Mouse (Mus musculus) adrenal gland, adult (tissue): ENCODE data around the gene Kif17.
"Not testable (repeated sequence)": the region's sequence is repeated elsewhere in the genome, so short reads cannot be mapped to it uniquely, and the experiment has no call there.

Source experiments
- DNase-seq, 2 experiments: peaks; one replicate each; pipeline ENCODE4 v3.0.0; 2022 to 2023; ENCODE audit warnings: low spot score in 1 of 2; ENCODE audit not compliant: inconsistent age in 2 of 2

Gene Kif17

DNA sequence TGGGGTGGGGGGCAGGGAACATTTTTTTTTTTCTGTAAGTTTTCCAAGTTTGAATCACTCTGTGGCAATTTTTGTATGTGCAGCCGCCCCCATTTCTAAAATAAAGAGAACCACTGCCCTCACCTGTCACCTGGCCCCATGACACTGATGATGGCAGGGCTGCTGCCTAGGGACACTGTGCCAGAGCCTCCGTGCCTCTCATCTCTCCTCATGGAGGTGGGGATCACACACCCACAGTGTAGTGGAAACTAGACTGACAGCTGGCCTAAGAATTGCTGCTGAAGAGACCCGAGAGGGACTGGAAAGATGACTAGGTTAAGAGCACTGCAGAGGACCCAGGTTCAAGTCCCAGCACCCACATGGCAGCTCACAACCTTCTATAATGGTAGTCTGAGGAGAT is 61.9 kb downstream of the Kif17 start:
- no peak for DNase-seq

DNA sequence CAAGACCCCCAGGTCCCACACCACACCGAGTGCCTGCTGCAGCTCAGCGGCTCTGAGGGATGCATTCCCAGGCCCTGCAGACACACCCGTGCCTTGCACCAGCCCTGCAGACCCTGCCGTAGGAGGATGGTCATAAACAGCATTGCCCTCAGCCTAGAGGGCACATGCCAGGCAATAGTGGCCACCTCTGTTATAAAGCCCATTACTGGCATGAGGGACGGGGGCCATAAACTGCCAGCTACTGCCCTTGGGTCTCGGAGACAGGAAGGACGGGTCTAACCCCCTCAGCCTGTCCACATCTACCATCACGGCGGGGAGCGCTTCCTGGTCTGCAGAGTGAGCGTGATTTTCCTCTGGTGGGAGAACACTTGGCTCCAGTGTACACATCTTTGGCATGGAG is 62.8 kb downstream of the Kif17 start:
- peak in 1 of 2 experiments; percentile 8 for DNase-seq

DNA sequence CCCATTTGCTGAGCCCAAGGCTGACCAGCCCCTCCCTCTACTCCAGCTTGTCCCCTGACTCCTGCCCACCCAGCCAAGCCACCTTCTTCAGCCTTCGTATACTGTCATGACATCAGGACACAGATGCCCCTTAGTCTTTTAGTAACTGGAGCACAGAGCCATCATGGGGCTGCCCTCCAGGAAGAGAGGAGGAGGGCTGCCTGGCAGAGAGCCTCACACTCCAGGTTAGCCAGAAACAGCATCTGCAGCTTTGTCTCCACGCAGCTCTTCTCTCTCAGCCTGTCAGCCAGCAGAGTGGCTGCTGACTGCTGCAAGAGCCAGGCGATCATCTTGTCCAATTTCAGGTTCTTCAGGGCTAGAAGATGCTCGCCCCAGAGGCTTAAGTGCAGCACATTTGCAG is 63.6 kb downstream of the Kif17 start:
- no peak for DNase-seq

DNA sequence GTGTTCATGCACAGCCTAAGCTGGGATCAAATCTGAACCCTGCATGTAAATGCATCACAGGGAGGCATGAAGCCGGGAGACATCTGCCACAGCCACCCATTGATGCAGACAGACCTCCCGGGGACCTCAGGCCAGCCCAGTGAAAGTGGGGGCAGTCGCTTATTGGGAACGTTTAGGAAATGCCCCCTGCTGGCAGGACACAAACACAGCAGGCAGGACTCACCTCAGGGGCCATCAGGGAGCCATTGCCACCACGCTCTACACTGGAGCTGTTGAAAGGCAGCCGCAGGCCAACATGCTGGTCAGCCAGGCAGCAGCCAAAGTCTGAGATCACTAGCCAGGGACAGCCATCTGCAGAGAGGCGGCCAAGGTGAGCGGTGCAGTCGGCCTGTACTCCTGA is 65.5 kb downstream of the Kif17 start:
- peak in 1 of 2 experiments; percentile 67 for DNase-seq

DNA sequence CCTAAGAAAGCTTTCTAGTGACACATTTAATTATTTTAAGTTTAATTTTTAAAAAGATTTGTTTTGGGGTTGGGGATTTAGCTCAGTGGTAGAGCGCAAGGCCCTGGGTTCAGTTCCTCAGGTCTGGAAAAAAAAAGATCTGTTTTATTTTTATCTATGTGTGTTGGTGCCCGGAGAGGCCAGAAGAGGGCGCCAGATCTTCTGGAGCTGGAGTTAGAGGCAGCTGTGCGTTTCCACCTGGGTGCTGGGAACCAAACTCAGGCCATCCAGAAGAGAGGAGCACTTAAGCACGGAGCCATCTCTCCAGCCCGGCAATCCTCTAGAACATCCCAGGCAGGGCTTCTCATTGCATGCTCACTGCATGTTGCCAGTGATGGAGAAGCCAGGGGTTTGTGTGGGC is 66.1 kb downstream of the Kif17 start:
- DNase-seq = no peak

DNA sequence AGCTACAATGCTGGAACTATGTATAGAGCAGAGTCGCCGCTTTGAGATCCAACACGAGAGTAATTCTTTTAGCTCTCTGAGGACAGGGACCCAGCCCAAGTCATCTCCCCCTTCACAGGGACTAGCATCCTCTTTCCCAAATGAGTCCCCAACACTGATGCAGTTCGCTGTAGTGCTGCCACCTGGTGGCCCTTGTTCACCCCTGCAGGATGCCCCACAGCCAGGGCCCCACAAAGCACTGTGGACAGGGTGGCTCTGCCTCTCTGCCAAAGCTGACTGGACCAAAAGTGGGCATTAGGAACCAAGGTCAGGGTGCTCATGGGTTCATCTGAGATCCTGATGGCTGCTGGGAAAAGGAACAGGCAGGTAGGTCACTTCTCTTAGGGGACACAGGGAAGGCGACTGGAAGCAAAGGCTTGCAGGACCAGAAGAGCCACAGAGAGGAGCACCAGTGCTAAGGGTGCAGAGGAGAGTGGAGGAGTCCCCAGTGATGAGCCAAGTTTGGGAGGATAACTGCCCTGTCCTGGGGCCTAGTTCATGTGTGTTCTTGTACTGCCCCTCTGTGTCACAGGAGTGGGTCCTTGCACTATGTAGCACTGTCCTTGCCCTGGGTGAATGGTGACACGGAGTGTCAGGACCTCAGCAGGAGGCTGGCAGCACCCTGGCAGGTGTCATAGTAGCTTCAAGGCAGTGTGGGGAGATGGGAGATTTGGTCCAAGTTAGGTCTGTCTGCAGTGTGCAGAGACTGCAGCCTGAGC is 68.5 kb downstream of the Kif17 start:
- DNase-seq = peak; percentile 45 to 82

DNA sequence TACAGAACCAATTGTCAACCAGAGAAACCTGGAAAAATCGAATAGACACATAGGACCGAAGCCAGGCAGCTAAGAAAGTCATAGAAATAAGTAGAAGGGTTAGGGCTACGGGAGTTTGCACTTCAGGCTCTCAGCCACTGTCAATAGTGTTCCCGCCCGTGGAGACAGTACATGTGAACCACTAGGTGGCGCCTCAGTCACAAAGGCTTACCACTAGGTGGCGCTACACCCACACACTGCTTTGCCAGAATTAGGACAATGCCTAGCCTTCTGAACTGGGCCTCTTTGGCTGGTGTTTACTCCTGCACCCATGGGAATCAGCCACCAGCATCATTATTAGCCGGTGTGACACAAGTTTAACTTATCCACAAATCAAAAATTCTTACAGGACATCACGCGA is 69.3 kb downstream of the Kif17 start:
- DNase-seq = peak; percentile 83 to 96

DNA sequence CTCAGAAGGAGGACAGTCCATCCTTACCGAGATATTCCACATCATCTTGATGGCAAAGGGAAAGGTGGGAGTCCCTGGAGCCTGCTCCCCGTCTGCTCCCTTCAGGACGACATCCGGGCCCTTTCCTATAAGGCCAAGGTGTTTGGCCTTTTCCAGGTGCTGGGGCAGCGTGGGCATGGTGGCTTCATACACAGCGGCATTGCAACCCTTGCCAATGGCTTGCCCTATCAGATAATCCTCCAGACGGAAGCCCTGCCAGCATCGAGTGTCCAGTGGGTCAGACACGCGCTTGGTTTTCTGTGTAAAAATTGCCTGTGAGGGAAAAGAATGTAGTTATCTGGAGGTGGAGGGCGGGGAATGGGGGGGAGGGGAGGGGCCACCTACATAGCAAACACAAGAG is 70.5 kb downstream of the Kif17 start:
- DNase-seq = no peak

DNA sequence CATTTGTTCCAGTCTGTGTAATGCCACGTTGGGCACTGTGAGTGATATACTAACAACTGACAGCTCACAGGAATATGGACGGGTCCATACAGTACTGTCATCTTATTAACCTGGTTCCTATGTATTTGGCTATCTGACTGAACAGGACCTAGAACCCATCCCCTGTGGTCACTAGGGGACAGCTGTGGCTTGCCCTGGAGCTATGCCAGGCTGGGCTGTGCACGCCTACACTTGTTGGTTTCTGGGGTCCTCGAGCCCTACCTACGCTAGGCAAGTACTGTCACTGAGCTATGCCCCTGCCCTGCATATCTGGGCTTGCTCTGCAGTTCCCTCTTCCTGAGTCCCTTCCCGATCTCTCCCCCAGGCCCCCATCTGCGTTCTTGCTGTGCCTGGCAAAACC is 71.3 kb downstream of the Kif17 start:
- no peak for DNase-seq

DNA sequence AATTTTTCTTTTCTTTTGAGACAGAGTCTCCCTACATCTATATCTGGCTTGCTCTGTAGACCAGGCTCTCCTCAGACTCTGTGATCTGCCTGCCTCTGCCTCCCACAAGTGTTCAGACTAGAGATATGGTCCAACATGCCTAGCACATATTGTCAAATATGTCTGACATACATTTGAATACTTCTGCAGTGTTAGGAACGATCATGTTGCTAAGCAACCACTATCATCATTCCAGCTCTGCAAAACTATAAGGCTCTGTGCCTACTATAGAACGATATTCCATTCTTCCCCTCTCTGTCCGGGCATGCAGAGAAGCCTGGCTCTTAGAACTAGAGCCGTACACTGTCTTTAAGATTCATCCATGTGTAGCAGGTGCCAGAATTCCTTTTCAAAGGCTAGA is 72.5 kb downstream of the Kif17 start:
- no peak for DNase-seq

DNA sequence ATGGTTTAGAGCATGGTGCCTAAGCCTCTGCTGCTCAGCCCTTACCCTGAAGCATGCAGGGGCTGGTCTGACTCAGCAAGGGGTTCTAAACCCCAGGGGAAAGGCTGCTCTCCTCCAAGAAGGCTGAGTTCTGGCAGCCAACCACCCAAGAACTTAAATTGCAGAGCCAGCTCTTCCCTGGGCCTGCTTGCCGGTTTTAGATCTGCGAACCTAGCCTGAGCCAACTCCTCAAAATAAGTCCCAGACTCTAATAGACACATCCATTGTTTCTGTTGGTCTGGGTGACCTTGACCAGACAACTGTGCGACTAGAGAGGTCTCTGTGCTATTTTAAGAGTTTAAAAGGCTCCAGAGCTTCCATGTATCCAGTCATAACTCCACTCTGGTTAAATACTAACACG is 73.5 kb downstream of the Kif17 start:
- DNase-seq = peak in 1 of 2 experiments; percentile 56

DNA sequence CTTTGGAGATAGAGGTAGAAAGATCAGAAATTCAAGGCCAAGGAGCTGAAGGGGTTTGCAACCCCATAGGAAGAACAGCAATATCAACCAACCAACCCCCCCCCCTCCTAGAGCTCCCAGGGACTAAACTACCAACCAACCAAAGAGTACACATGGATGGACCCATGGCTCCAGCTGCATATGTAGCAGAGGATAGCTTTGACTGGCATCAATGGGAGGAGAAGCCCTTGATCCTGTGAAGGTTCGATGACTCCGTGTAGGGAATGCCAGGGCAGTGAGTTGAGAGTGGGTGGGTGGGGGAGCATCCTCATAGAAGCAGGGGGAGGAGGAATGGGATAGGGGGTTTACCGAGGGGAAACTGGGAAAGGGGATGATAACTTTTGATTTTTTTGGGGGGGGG is 74.2 kb downstream of the Kif17 start:
- DNase-seq = no peak

DNA sequence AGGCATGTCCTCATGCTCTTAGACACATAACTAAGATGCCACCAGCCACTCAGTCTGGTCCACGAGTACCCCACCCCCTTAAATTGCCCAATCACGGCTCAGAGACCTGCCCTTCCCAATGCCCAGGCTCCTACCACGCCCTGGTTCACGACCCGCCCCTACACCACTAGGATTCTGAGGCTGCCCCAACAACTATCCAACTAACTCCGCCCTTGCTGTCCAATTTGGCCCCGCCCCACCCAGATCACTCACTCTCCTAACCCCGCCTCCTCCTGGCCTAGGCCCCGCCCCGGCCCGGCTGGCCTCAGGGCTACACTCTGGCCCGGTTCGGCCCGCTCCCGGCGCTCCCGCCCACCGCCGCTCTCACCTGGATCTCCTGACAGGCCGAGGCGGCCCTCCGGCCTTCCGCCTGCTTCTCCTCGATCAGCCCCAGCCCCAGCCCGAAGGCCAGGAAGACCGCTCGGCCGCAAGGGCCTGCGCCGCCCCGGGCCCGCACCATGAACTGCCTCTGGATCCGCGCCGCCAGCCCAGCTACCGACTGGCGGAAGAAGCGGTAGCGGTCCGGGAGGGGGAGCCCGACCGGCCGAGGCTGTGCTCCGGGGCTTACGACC is 75.3 kb downstream of the Kif17 start:
- DNase-seq = peak; percentile 98 to 99

DNA sequence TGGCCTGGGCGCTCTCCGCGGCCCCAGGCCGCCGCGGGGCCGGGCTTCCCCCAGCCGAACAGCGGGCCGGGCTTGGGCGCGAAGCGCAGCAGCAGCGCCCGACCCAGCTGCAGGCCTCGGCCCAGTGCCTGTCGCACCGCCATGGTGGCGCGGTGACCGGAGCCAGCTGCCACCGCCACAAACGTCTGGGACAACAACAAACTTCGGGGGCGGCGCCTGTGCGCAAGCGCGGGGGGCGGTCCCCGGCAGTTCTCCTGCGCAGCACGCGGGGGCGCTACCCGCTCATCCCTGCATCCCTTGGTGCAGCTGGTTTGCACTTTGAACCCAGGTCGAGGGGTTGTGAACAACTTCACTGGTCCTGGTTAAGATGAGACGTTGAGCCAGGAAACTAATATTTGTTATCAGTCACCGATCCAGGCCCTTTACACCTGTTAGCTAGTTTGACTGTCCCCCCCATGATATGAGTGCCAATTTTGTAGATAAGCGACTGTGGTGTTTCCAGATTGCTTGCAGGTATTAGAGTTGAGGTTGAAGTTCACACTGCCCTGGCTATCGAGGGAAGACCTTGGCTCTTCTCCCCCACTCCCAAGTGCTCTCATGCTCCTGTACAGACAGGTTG is 76.0 kb downstream of the Kif17 start, which contains the start of gene Pink1:
Gene Pink1, minus strand, starts transcription at position 231 of the 619 bp plus-strand sequence.
- peak; percentile 94 to 98 for DNase-seq

DNA sequence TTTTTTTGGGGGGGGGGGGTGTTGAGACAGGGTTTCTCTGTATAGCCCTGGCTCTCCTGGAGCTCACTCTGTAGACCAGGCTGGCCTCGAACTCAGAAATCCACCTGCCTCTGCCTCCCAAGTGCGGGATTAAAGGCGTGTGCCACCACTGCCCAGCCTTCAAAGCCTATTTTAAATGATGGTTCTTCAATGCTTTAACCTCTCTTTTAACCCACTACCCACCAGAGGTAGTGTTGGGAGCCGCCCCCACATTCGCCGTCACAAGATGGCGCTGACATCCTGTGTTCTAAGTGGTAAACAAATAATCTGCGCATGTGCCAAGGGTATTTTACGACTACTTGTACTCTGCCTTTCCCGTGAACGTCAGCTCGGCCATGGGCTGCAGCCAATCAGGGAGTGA is 76.9 kb downstream of the Kif17 start:
- DNase-seq = not testable (repeated sequence)

DNA sequence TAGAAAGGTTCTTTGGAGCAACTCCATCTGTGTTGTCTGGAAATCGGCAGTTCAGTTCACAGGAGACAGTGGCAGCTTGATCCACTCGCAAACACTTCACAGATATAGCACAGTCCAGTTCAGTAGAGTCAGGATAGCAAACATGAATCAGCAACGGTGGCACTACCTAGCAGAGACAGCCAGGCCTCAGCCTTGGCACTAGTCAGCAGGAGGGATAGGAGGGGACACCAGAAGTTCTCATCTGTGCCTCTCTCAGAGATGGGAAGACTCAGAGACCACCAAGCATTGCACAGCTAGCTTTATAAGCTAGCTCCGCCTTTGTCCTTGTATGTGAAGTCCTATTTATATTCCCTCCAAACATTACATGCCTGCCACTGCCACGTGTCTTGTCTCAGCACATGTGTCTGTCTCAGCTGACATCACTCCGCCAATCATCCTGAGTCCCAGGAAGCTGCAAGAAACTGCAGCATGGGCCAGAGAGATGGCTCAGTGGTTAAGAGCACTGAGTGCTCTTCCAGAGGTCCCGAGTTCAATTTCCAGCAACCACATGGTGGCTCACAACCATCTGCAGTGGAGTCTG is 77.7 kb downstream of the Kif17 start:
- DNase-seq = no peak

DNA sequence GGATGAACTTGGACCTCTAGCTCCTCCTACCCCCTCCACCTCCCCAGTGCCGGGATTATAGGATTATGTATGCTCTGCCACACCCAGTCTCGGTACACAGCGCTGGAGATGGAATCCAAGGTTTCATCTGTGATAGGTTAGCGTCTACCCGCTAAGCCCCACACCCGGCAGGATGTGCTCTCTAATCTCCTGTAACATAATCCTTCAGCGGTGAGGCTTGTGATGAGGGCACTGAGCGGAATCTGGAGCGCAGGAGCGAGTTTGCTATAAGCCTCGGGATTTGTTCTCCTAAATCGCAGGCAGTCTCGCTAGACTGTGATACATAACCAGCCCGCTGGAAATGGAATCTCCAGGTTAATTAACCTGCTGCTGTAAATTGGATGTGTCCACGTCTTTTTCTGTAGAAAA is 80.0 kb downstream of the Kif17 start:
- no peak for DNase-seq

DNA sequence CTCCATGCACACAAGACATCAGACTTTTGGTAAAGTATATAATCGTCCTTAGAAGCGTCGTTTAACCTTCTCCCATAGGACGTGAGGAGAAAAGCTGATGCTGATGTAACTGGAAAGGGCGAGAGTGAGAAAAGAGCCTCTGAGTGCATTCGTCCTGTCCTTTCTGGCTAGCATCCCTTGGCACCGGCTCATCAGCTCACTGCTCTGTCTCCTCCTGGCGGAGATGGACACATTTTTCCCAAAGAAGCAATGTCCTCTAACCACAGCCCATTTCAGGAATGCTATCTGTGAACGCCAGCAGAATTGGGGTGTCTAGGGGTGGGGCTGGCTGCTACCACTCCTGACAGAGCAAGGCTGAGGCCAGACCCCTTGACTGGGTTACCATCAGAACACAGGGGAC is 81.4 kb downstream of the Kif17 start:
- DNase-seq = no peak

DNA sequence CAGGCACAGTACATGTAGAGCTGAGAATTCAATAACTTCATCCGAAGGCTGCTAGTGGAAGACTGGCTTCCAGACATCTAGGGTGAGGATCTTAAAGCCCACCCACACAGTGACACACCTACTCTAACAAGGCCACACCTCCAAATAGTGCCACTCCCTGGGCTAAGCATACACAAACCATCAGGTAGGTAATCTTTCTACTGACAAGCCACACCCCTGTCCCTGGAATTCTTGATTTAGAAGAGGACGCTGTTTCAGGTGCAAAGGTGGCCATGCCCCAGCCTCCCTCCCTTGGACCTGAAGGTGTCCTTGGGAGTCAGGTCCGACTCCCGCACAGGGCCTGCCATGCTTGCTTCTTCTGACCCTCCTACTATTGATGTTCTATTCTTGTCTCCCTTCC is 82.9 kb downstream of the Kif17 start:
- DNase-seq = no peak

DNA sequence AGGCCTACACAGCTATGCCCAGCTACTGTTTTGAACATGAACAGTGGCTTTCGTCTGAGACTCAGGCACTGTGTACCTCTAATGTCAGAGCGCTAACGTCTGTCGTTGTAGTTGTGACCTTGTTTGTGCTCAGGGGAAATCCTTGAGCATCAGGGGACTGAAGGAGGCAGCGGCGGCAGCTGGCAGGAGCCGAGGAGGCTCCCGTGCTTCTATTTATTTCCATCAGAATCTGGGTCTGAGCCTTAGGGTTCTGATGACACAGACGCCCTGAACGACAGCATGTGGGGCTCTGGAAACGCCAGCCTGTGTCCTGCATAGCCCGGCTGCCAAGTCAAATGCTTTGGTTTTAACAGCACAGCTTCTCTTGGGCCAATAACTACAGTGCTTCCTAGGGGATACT is 84.8 kb downstream of the Kif17 start:
- DNase-seq = peak in 1 of 2 experiments; percentile 60

DNA sequence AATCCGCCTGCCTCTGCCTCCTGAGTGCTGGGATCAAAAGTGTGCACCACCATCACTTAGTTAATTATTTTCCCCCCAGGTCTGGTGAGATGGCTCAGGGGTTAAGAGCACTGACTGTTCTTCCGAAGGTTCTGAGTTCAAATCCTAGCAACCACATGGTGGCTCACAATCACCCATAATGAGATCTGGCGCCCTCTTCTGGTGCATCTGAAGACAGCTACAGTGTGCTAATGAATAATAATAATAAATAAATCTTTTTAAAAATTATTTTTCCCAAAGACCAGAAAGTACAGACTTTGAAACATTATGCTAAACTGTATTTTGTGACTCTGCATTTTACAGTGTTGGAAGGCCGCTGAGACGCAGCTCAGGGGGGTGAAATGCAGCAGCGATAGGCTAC is 85.4 kb downstream of the Kif17 start:
- DNase-seq = no peak

DNA sequence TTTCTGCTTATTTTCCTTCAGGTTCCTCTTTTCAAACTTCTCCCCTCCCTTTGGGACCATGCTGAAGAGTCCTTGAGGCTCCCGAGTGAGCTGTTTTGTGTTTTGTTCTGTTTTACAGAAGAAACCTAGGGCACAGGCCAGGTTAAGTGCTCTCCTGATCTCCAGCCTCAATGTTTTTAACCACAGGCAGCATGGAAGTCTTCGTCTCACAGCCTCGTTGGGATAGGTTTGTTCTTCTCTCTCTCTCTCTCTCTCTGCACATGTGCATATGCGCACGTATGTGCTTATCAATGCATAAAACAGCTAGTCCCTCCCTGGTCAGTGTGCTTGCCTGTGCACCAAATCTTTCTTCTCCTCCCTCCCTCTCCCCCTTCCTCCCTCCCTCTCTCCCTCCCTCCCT is 86.6 kb downstream of the Kif17 start:
- DNase-seq = no peak
